Mouse (Mus musculus) thymus, adult 18-20 months (tissue): Measurements from ENCODE around the gene Gm853.
"Not testable (repeated sequence)": the region's sequence is repeated elsewhere in the genome, so short reads cannot be mapped to it uniquely, and the experiment has no call there.

Source experiments
- DNase-seq, 2 experiments: peaks; one replicate each; pipeline ENCODE4 v3.0.0; 2022; ENCODE audit warnings: mixed read lengths in 2 of 2

Gm853 gene

GRCm38 (mm10) chr4:130222179-130222578, at the start of gene Gm853:
Gm853 (minus strand) TSS chr4:130222401.
- DNase-seq = no peak

GRCm38 (mm10) chr4:130270611-130271347, 48.6 kb upstream of the Gm853 start:
- no peak for DNase-seq

- no peak for DNase-seq
Observed at GRCm38 (mm10) chr4:130270089-130270488, 47.9 kb upstream of the Gm853 start.

- DNase-seq = no peak
Observed at GRCm38 (mm10) chr4:130268736-130269135, 46.5 kb upstream of the Gm853 start.

- no peak for DNase-seq
Observed at GRCm38 (mm10) chr4:130267069-130267468, 44.9 kb upstream of the Gm853 start.

- no peak for DNase-seq
Observed at GRCm38 (mm10) chr4:130266601-130267000, 44.4 kb upstream of the Gm853 start.

- DNase-seq = peak; percentile 11 to 23
Observed at GRCm38 (mm10) chr4:130264698-130265349, 42.6 kb upstream of the Gm853 start.

- DNase-seq = no peak
Observed at GRCm38 (mm10) chr4:130264131-130264530, 41.9 kb upstream of the Gm853 start.

- DNase-seq = no peak
Observed at GRCm38 (mm10) chr4:130260406-130260805, 38.2 kb upstream of the Gm853 start.

GRCm38 (mm10) chr4:130252441-130253157, 30.4 kb upstream of the Gm853 start:
- DNase-seq = no peak

- no peak for DNase-seq
Observed at GRCm38 (mm10) chr4:130251763-130252162, 29.6 kb upstream of the Gm853 start.

GRCm38 (mm10) chr4:130251172-130251705, 29.0 kb upstream of the Gm853 start:
- no peak for DNase-seq

GRCm38 (mm10) chr4:130248636-130249035, 26.4 kb upstream of the Gm853 start:
- DNase-seq = no peak

GRCm38 (mm10) chr4:130246132-130246531, 23.9 kb upstream of the Gm853 start:
- DNase-seq = no peak

GRCm38 (mm10) chr4:130244749-130245148, 22.5 kb upstream of the Gm853 start:
- no peak for DNase-seq

- not testable (repeated sequence) for DNase-seq
Observed at GRCm38 (mm10) chr4:130243621-130244020, 21.4 kb upstream of the Gm853 start.

GRCm38 (mm10) chr4:130242956-130243355, 20.8 kb upstream of the Gm853 start:
- no peak for DNase-seq

GRCm38 (mm10) chr4:130240695-130241094, 18.5 kb upstream of the Gm853 start:
- no peak for DNase-seq

- DNase-seq = no peak
Observed at GRCm38 (mm10) chr4:130237607-130238006, 15.4 kb upstream of the Gm853 start.

- DNase-seq = no peak
Observed at GRCm38 (mm10) chr4:130236361-130236760, 14.2 kb upstream of the Gm853 start.

- no peak for DNase-seq
Observed at GRCm38 (mm10) chr4:130224071-130224470, 1.9 kb upstream of the Gm853 start.

- DNase-seq = no peak
Observed at GRCm38 (mm10) chr4:130220176-130220575, 2.0 kb downstream of the Gm853 start.

GRCm38 (mm10) chr4:130215392-130215791, 6.8 kb downstream of the Gm853 start:
- DNase-seq = no peak
